Mouse (Mus musculus): Measurements from ENCODE around the gene Eva1c. TPM values are rescaled to one million over a fixed set of nuclear protein-coding genes. Genes with fewer than 3 reads are reported as not detected.
"Not testable (repeated sequence)": the region's sequence is repeated elsewhere in the genome, so short reads cannot be mapped to it uniquely, and the experiment has no call there.

Gene Eva1c
- polyA plus RNA-seq, 1 experiment, result 2.2 TPM

DNA sequence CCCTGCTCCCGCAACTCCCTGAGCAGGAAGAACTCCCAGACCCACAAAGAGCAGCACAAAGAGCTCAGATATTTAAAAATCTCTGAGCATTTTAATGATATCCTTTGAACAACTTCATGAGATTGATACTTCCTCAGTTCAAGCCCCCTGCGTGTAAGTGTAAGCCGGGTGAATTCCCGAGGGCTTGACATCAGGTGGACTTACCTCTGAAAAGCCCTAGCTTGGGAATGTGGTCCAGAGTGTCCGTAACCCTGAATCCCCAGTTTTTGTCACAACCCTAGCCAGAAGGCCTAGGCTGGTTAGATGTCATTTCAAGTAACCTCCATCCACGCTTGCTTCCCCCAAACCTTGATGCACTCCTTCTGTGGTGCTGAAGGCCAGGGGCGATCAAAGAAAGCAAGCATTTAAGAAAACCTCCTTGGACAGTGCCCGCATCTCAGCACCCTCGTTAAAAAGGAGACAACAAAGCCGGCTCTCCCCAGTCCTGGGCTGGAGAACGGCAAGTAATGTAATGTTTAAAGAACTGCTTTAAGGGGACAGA is 15.7 kb upstream of the Eva1c start:
- H3K27me3 ChIP-seq (ENCODE audit: control insufficient read depth, insufficient read depth, low read length), result no peaks in the 10 kb centered on the region
- no peak for DNase-seq
- no peak overlapping the region; the same call in 1 of the 2 replicates for H3K27ac ChIP-seq (ENCODE audit: insufficient read depth, low read length)
- peaks cover 3% of the 10 kb centered on the region; the same call in 1 of the 2 replicates for H3K4me1 ChIP-seq (ENCODE audit: control insufficient read depth, insufficient read depth, low read length)
- TF ChIP-seq CTCF (IDR thresholded peaks at IDR 0.05; ENCODE audit: borderline replicate concordance, insufficient read depth, low read depth, low read length) (no peak), POLR2A (IDR thresholded peaks at IDR 0.05; ENCODE audit: borderline replicate concordance, insufficient read depth, low read length) (no peak)
- peak overlapping the region; percentile 78 for H3K4me3 ChIP-seq (replicated peaks; ENCODE audit: insufficient read depth, low read depth, low read length)
- 33% methylated on average over 11 of the region's 11 CpGs for WGBS

DNA sequence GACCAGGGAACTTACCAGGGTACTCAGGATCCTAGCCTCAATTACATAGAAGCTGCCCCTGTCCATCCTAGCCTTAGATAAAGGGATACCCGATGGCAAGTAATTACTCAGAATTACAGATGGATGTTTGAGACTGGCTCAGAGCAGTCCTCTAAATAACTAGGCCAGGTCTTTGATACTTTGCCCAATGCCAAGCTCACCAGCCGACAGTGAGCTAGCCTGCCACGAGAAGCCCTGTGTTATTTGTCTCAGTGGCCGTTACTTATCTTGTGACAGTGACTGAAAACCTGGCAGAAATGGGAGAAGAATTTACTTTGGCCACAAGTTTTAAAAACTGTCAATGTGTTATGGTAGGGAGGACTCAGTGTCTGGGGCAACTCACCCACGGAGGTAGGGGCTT is 14.4 kb upstream of the Eva1c start:
- no peak for TF ChIP-seq CTCF (IDR thresholded peaks at IDR 0.05; ENCODE audit: borderline replicate concordance, insufficient read depth, low read depth, low read length)
- TF ChIP-seq POLR2A (IDR thresholded peaks at IDR 0.05; ENCODE audit: borderline replicate concordance, insufficient read depth, low read length), result no peak
- no peaks in the 10 kb centered on the region for H3K27me3 ChIP-seq (ENCODE audit: control insufficient read depth, insufficient read depth, low read length)
- no peak overlapping the region for H3K27ac ChIP-seq (ENCODE audit: insufficient read depth, low read length)
- no peak for DNase-seq
- H3K4me1 ChIP-seq (ENCODE audit: control insufficient read depth, insufficient read depth, low read length), result peaks cover 3% of the 10 kb centered on the region; the same call in 1 of the 2 replicates
- WGBS, result 60% methylated on average over 5 of the region's 5 CpGs
- H3K4me3 ChIP-seq (replicated peaks; ENCODE audit: insufficient read depth, low read depth, low read length), result no peak overlapping the region

DNA sequence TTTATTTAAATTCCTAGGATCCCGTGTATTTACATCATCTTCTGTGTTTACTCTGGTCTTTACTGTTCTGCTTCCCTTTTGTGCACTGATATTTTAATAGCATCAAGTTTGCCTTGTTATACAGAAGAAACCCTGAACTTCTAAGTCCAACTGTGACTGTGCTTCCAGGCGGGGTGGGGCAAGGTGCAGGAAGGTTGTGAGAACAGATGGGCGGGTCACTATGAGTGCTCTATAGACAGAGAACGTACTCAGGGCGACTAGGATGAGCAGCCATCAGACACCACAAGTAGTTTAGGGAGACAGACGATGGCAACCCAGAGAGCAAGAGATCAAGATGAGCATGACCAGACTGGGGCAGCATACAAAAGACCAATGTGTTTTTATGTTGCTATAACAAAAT is 6.2 kb upstream of the Eva1c start:
- 0 out of 2 replicates have a peak, but pooled peaks cover 2% of the 10 kb centered on the region for H3K4me1 ChIP-seq (ENCODE audit: control insufficient read depth, insufficient read depth, low read length)
- no peak for DNase-seq
- no peaks in the 10 kb centered on the region for H3K27me3 ChIP-seq (ENCODE audit: control insufficient read depth, insufficient read depth, low read length)
- WGBS, result 87% methylated on average over 6 of the region's 6 CpGs
- H3K27ac ChIP-seq (ENCODE audit: insufficient read depth, low read length), result no peak overlapping the region
- TF ChIP-seq CTCF (IDR thresholded peaks at IDR 0.05; ENCODE audit: borderline replicate concordance, insufficient read depth, low read depth, low read length), result no peak
- no peak for TF ChIP-seq POLR2A (IDR thresholded peaks at IDR 0.05; ENCODE audit: borderline replicate concordance, insufficient read depth, low read length)
- no peak overlapping the region for H3K4me3 ChIP-seq (replicated peaks; ENCODE audit: insufficient read depth, low read depth, low read length)

DNA sequence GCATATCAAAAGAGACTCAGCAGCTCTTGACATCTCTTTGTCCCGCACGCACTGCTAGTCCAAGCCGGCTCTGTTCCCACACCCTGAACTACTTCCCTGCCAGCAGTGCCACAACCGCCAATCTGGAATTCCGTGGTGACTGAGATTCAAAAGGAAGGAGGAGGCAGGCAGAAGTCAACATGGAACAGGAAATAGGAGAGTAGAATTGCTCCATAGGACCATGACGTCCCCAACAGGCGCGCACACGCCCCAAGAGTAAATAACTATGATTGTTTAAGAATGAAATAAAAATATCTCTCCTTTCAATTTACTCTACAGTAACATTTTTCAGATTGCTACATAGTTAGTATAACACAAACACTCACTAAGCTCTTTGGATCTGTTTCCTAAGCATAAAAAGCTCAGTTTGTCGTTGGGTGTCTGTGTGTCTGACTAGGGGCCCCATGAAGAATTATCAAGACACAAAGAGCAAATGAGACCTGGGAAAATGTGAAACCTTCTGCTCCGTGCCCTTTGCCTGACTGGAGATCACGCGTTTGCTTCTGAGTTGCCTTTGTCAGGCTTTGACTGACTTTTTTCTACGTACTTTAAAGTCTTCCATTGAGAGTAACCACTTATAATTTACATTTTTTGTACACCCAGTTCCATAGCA is 5.3 kb upstream of the Eva1c start:
- Histone ChIP-seq H3K27me3 (ENCODE audit: control insufficient read depth, insufficient read depth, low read length) (no peaks in the 10 kb centered on the region), H3K27ac (ENCODE audit: insufficient read depth, low read length) (no peak overlapping the region), H3K4me1 (ENCODE audit: control insufficient read depth, insufficient read depth, low read length) (0 out of 2 replicates have a peak, but pooled peaks cover 2% of the 10 kb centered on the region), H3K4me3 (replicated peaks; ENCODE audit: insufficient read depth, low read depth, low read length) (no peak overlapping the region)
- no peak for TF ChIP-seq CTCF (IDR thresholded peaks at IDR 0.05; ENCODE audit: borderline replicate concordance, insufficient read depth, low read depth, low read length)
- no peak for TF ChIP-seq POLR2A (IDR thresholded peaks at IDR 0.05; ENCODE audit: borderline replicate concordance, insufficient read depth, low read length)
- DNase-seq, result no peak
- 82% methylated on average over 14 of the region's 14 CpGs for WGBS

DNA sequence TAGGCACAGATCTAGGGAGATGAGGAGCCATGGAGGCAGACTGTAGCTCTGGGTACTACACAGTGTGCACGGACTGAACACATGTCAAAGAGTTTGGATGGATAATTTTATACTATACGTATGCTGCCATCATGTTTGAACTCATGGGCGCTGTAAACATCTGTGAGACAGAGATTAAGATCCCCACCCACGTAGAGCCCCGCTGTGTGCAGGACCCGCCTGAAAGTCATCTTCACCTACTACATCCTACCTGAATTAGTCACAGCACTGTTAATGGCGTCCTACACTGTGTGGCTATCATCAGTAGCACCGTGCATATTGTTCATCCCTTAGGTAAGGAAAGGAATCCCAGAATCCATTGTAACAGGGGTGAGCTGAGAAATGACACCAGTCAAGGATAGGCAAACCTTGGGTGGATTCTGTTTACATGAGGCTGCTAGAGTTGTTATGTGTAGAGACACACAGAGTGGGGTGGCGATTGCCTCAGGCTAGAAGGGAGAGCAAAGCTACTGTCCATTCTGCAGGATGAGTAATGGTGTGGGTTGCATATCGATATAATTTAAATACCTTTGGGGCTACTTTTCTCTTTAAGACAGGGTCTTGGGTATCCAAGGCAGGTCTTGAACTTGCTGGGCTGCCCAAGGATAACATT is 4.1 kb upstream of the Eva1c start:
- 93% methylated on average over 10 of the region's 10 CpGs for WGBS
- Histone ChIP-seq H3K4me1 (ENCODE audit: control insufficient read depth, insufficient read depth, low read length) (0 out of 2 replicates have a peak, but pooled peaks cover 2% of the 10 kb centered on the region), H3K4me3 (replicated peaks; ENCODE audit: insufficient read depth, low read depth, low read length) (no peak overlapping the region), H3K27ac (ENCODE audit: insufficient read depth, low read length) (no peak overlapping the region), H3K27me3 (ENCODE audit: control insufficient read depth, insufficient read depth, low read length) (no peaks in the 10 kb centered on the region)
- DNase-seq, result no peak
- no peak for TF ChIP-seq POLR2A (IDR thresholded peaks at IDR 0.05; ENCODE audit: borderline replicate concordance, insufficient read depth, low read length)
- no peak for TF ChIP-seq CTCF (IDR thresholded peaks at IDR 0.05; ENCODE audit: borderline replicate concordance, insufficient read depth, low read depth, low read length)

DNA sequence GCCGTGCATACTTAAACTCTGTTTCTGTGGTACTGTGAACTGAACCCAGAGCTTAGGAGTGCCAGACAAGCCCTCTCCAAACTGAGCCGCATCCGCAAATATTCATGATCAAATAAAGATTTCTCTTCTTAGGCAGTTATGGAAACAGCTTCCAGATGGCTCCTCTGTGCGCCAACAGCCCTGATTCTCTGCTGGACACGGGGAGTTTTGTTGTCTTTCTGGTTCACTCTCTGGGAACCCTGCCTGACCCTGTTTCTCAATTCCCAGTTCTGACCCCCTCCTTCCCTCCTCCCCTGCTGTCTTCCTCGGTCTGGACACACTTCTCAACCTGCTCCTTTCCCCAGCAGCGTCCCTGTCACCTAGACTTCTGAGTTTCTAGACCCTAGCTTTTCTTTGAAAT is 3.5 kb upstream of the Eva1c start:
- no peaks in the 10 kb centered on the region for H3K27me3 ChIP-seq (ENCODE audit: control insufficient read depth, insufficient read depth, low read length)
- H3K4me1 ChIP-seq (ENCODE audit: control insufficient read depth, insufficient read depth, low read length), result 0 out of 2 replicates have a peak, but pooled peaks cover 2% of the 10 kb centered on the region
- no peak overlapping the region for H3K4me3 ChIP-seq (replicated peaks; ENCODE audit: insufficient read depth, low read depth, low read length)
- DNase-seq, result peak in 1 of 2 experiments; percentile 26
- TF ChIP-seq CTCF (IDR thresholded peaks at IDR 0.05; ENCODE audit: borderline replicate concordance, insufficient read depth, low read depth, low read length) (no peak), POLR2A (IDR thresholded peaks at IDR 0.05; ENCODE audit: borderline replicate concordance, insufficient read depth, low read length) (no peak)
- H3K27ac ChIP-seq (ENCODE audit: insufficient read depth, low read length), result no peak overlapping the region
- WGBS, result 17% methylated on average over 7 of the region's 7 CpGs

DNA sequence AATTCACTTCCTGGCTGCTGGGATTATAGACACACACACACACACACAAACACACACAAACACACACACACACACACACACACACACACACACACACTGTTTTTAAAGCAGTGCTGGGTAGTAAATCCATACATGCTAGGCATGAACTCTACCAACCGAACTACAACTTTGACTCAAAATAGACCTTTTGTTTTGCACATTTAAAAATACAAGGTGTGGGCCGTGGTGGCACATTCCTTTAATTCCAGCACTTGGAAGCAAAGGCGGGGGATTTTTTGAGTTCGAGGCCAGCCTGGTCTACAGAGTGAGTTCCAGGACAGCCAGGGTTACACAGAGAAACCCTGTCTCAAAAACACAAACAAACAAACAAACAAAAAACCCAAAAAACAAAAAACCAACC is 2.5 kb upstream of the Eva1c start:
- H3K27ac ChIP-seq (ENCODE audit: insufficient read depth, low read length); H3K4me3 ChIP-seq (replicated peaks; ENCODE audit: insufficient read depth, low read depth, low read length); DNase-seq; H3K27me3 ChIP-seq (ENCODE audit: control insufficient read depth, insufficient read depth, low read length); H3K4me1 ChIP-seq (ENCODE audit: control insufficient read depth, insufficient read depth, low read length): not testable (repeated sequence)
- 87% methylated on average over 4 of the region's 4 CpGs for WGBS

DNA sequence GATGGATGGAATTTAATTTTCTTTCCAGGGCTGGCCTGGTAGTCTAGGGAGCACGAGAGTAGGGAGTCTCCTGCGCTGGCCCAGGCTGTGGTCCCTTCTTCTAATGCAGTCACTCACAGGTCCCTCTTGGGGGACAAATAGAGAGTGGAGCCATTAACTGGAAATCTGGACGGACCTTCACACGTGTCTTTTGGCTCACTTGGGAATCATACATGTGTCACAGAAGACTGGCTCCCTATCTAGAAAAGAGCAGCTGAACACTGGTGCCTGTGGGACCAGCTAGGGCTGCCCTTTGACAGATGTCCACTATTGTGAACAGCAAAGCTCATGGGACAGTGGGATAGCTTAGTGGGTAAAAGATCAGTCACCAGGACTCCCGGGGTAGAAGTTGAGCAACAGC is 478 bp upstream of the Eva1c start:
- H3K4me3 ChIP-seq (replicated peaks; ENCODE audit: insufficient read depth, low read depth, low read length), result no peak overlapping the region
- no peak for DNase-seq
- H3K27ac ChIP-seq (ENCODE audit: insufficient read depth, low read length), result no peak overlapping the region
- TF ChIP-seq POLR2A (IDR thresholded peaks at IDR 0.05; ENCODE audit: borderline replicate concordance, insufficient read depth, low read length) (no peak), CTCF (IDR thresholded peaks at IDR 0.05; ENCODE audit: borderline replicate concordance, insufficient read depth, low read depth, low read length) (no peak)
- 72% methylated on average over 5 of the region's 5 CpGs for WGBS
- H3K27me3 ChIP-seq (ENCODE audit: control insufficient read depth, insufficient read depth, low read length), result no peaks in the 10 kb centered on the region
- H3K4me1 ChIP-seq (ENCODE audit: control insufficient read depth, insufficient read depth, low read length), result 0 out of 2 replicates have a peak, but pooled peaks cover 2% of the 10 kb centered on the region
